Mouse (Mus musculus): ENCODE measurements at regions not wholly inside any gene's neighbourhood (a gene's known extent, or its start where the extent isn't known, plus 50 kb on each side); places are given as distances from the start of the nearest gene placed in this dataset.

GRCm38 (mm10) chr5:75446386-75446785 lies 128.3 kb upstream of the Kit start:
- no peak overlapping the region for H3K9ac ChIP-seq (ENCODE audit: low read length)
- DNase-seq (ENCODE audit: low spot score) = no peak
- 74% methylated on average over 1 of the region's 1 CpGs for WGBS

DNA sequence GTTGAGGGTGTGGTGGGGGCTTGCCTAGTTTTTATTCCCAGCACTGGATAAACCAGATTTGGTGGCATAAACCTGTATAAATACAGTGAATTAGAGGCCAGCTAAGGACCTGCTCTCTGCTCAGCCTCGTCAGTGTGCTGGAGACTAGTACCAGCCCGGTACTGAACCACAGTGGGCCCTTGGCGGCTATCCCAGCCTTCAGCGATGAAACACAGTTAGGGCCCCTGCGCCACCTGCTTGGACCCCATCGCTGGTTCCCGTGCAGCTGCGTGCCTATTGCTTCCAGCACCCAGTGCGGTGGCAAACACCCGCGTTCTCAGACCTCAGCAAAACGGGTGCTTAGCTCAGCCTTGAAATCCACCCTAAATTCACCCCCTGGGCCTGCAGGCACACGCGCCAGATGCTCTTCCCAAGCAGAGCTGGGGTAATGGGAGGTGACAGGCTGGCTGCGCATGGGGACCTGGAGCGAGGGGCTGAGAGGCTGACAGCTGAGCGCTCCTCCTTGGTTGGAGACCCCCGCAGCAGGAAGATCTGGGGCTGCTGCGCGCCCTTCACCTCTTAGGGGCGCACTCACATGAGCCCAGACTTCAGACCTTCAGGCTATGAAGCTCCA lies 124.7 kb upstream of the Kit start:
- WGBS = 50% methylated on average over 21 of the region's 21 CpGs
- H3K27me3 ChIP-seq (ENCODE audit: control insufficient read depth, insufficient read depth, low read length) = no peaks in the 10 kb centered on the region
- H3K4me2 ChIP-seq (ENCODE audit: low read depth, low read length, severe bottlenecking) = no peak overlapping the region
- DNase-seq (ENCODE audit: low spot score) (no peak), ATAC-seq (replicated peaks; ENCODE audit: low FRiP score) (no peak)
- no peaks in the 10 kb centered on the region for H3K4me1 ChIP-seq (replicated peaks; ENCODE audit: control insufficient read depth, insufficient read depth, low read length)
- no peak overlapping the region for H3K4me3 ChIP-seq (ENCODE audit: low read depth, low read length)
- H3K9me3 ChIP-seq (ENCODE audit: control insufficient read depth, low read length) = no peaks in the 10 kb centered on the region
- H3K27ac ChIP-seq (ENCODE audit: low read depth, low read length) = no peak overlapping the region
- H3K36me3 ChIP-seq (ENCODE audit: control insufficient read depth, insufficient read depth, low read length) = no peaks in the 10 kb centered on the region
- H3K9ac ChIP-seq (ENCODE audit: low read length) = no peak overlapping the region

More at GRCm38 (mm10) chr5:75446386-75446785, 128.3 kb upstream of the Kit start:
- Histone ChIP-seq H3K36me3 (ENCODE audit: control insufficient read depth, insufficient read depth, low read length) (no peaks in the 10 kb centered on the region), H3K4me1 (replicated peaks; ENCODE audit: control insufficient read depth, insufficient read depth, low read length) (no peaks in the 10 kb centered on the region), H3K27me3 (ENCODE audit: control insufficient read depth, insufficient read depth, low read length) (no peaks in the 10 kb centered on the region), H3K4me3 (ENCODE audit: low read depth, low read length) (no peak overlapping the region), H3K27ac (ENCODE audit: low read depth, low read length) (no peak overlapping the region), H3K9me3 (ENCODE audit: control insufficient read depth, low read length) (no peaks in the 10 kb centered on the region), H3K4me2 (ENCODE audit: low read depth, low read length, severe bottlenecking) (no peak overlapping the region)
- no peak for ATAC-seq (replicated peaks; ENCODE audit: low FRiP score)

GRCm38 (mm10) chr5:75450564-75450963 lies 124.2 kb upstream of the Kit start:
- ATAC-seq (replicated peaks; ENCODE audit: low FRiP score) = no peak
- Histone ChIP-seq H3K27ac (ENCODE audit: low read depth, low read length) (no peak overlapping the region), H3K9ac (ENCODE audit: low read length) (no peak overlapping the region), H3K4me3 (ENCODE audit: low read depth, low read length) (no peak overlapping the region), H3K27me3 (ENCODE audit: control insufficient read depth, insufficient read depth, low read length) (no peaks in the 10 kb centered on the region), H3K36me3 (ENCODE audit: control insufficient read depth, insufficient read depth, low read length) (no peaks in the 10 kb centered on the region), H3K9me3 (ENCODE audit: control insufficient read depth, low read length) (no peaks in the 10 kb centered on the region), H3K4me2 (ENCODE audit: low read depth, low read length, severe bottlenecking) (no peak overlapping the region), H3K4me1 (replicated peaks; ENCODE audit: control insufficient read depth, insufficient read depth, low read length) (no peaks in the 10 kb centered on the region)
- no peak for DNase-seq (ENCODE audit: low spot score)
- 54% methylated on average over 9 of the region's 9 CpGs for WGBS

DNA sequence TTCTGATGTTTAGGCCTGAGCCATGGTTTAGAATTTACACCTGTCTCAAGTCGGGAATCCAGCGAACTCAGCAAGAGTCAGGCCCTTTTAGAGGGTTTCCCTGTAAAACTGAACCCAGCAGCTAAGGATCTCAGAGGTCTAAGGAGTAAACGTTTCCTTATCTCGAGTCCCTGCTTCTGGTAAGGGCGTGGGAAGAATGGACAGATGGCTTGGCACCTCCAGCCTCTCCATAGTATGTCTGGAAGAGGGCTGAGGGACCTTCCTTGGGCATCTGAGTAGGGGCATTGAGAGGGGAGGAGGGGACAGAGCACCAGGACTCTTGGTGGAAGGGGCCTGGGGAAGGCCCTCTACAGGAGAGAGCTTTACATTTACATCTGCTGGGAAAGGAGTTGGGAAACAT lies 123.6 kb upstream of the Kit start:
- no peak overlapping the region for H3K4me3 ChIP-seq (ENCODE audit: low read depth, low read length)
- no peak overlapping the region for H3K9ac ChIP-seq (ENCODE audit: low read length)
- no peaks in the 10 kb centered on the region for H3K4me1 ChIP-seq (replicated peaks; ENCODE audit: control insufficient read depth, insufficient read depth, low read length)
- H3K36me3 ChIP-seq (ENCODE audit: control insufficient read depth, insufficient read depth, low read length) = no peaks in the 10 kb centered on the region
- no peak for ATAC-seq (replicated peaks; ENCODE audit: low FRiP score)
- DNase-seq (ENCODE audit: low spot score) = no peak
- H3K4me2 ChIP-seq (ENCODE audit: low read depth, low read length, severe bottlenecking) = no peak overlapping the region
- no peaks in the 10 kb centered on the region for H3K9me3 ChIP-seq (ENCODE audit: control insufficient read depth, low read length)
- H3K27me3 ChIP-seq (ENCODE audit: control insufficient read depth, insufficient read depth, low read length) = no peaks in the 10 kb centered on the region
- H3K27ac ChIP-seq (ENCODE audit: low read depth, low read length) = no peak overlapping the region
- WGBS = 57% methylated on average over 5 of the region's 5 CpGs

DNA sequence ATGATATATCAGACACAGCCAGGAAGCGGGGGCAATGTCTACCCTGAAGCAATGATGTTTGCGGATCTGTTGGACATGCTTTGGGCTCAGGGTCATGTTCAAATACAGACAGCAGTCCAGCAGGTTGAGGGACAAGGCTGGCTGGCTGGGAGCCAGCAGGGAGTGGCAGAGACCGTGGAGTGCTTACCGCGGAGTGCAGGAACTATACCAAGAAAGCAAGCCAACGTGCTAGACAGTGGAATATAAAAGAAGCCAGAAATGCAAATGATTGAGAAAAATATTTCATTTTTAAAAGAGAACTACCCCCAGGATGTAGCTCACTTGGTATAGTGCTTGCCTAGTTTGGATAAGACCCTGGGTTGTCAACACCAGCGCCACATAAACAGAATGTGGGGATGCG lies 123.0 kb upstream of the Kit start:
- DNase-seq (ENCODE audit: low spot score) = no peak
- no peak for ATAC-seq (replicated peaks; ENCODE audit: low FRiP score)

GRCm38 (mm10) chr5:75453757-75454390 lies 120.8 kb upstream of the Kit start:
- ATAC-seq (replicated peaks; ENCODE audit: low FRiP score) (no peak), DNase-seq (ENCODE audit: low spot score) (no peak)

More for the DNA sequence above, 123.0 kb upstream of the Kit start:
- no peak overlapping the region for H3K27ac ChIP-seq (ENCODE audit: low read depth, low read length)
- H3K4me3 ChIP-seq (ENCODE audit: low read depth, low read length) = no peak overlapping the region
- H3K36me3 ChIP-seq (ENCODE audit: control insufficient read depth, insufficient read depth, low read length) = no peaks in the 10 kb centered on the region
- no peaks in the 10 kb centered on the region for H3K4me1 ChIP-seq (replicated peaks; ENCODE audit: control insufficient read depth, insufficient read depth, low read length)
- 88% methylated on average over 8 of the region's 8 CpGs for WGBS
- H3K9ac ChIP-seq (ENCODE audit: low read length) = no peak overlapping the region
- no peak overlapping the region for H3K4me2 ChIP-seq (ENCODE audit: low read depth, low read length, severe bottlenecking)
- no peaks in the 10 kb centered on the region for H3K9me3 ChIP-seq (ENCODE audit: control insufficient read depth, low read length)
- H3K27me3 ChIP-seq (ENCODE audit: control insufficient read depth, insufficient read depth, low read length) = no peaks in the 10 kb centered on the region

GRCm38 (mm10) chr5:75454961-75455541 lies 119.7 kb upstream of the Kit start:
- Histone ChIP-seq H3K36me3 (ENCODE audit: control insufficient read depth, insufficient read depth, low read length) (no peaks in the 10 kb centered on the region), H3K9ac (ENCODE audit: low read length) (no peak overlapping the region), H3K4me3 (ENCODE audit: low read depth, low read length) (no peak overlapping the region), H3K4me2 (ENCODE audit: low read depth, low read length, severe bottlenecking) (no peak overlapping the region), H3K27ac (ENCODE audit: low read depth, low read length) (no peak overlapping the region), H3K9me3 (ENCODE audit: control insufficient read depth, low read length) (no peaks in the 10 kb centered on the region), H3K27me3 (ENCODE audit: control insufficient read depth, insufficient read depth, low read length) (no peaks in the 10 kb centered on the region), H3K4me1 (replicated peaks; ENCODE audit: control insufficient read depth, insufficient read depth, low read length) (no peaks in the 10 kb centered on the region)
- no peak for ATAC-seq (replicated peaks; ENCODE audit: low FRiP score)
- WGBS = 69% methylated on average over 16 of the region's 16 CpGs
- DNase-seq (ENCODE audit: low spot score) = no peak

More at GRCm38 (mm10) chr5:75453757-75454390, 120.8 kb upstream of the Kit start:
- H3K27me3 ChIP-seq (ENCODE audit: control insufficient read depth, insufficient read depth, low read length) = no peaks in the 10 kb centered on the region
- 85% methylated on average over 9 of the region's 9 CpGs for WGBS
- H3K4me3 ChIP-seq (ENCODE audit: low read depth, low read length) = no peak overlapping the region
- no peak overlapping the region for H3K27ac ChIP-seq (ENCODE audit: low read depth, low read length)
- H3K4me1 ChIP-seq (replicated peaks; ENCODE audit: control insufficient read depth, insufficient read depth, low read length) = no peaks in the 10 kb centered on the region
- H3K36me3 ChIP-seq (ENCODE audit: control insufficient read depth, insufficient read depth, low read length) = no peaks in the 10 kb centered on the region
- no peak overlapping the region for H3K9ac ChIP-seq (ENCODE audit: low read length)
- no peaks in the 10 kb centered on the region for H3K9me3 ChIP-seq (ENCODE audit: control insufficient read depth, low read length)
- no peak overlapping the region for H3K4me2 ChIP-seq (ENCODE audit: low read depth, low read length, severe bottlenecking)

GRCm38 (mm10) chr5:75457403-75457802 lies 117.3 kb upstream of the Kit start:
- H3K36me3 ChIP-seq (ENCODE audit: control insufficient read depth, insufficient read depth, low read length) = no peaks in the 10 kb centered on the region
- no peak overlapping the region for H3K9ac ChIP-seq (ENCODE audit: low read length)
- ATAC-seq (replicated peaks; ENCODE audit: low FRiP score) (no peak), DNase-seq (ENCODE audit: low spot score) (no peak)
- no peak overlapping the region for H3K4me3 ChIP-seq (ENCODE audit: low read depth, low read length)
- H3K4me2 ChIP-seq (ENCODE audit: low read depth, low read length, severe bottlenecking) = no peak overlapping the region
- no peaks in the 10 kb centered on the region for H3K27me3 ChIP-seq (ENCODE audit: control insufficient read depth, insufficient read depth, low read length)
- no peak overlapping the region for H3K27ac ChIP-seq (ENCODE audit: low read depth, low read length)
- no peaks in the 10 kb centered on the region for H3K4me1 ChIP-seq (replicated peaks; ENCODE audit: control insufficient read depth, insufficient read depth, low read length)
- WGBS = 88% methylated on average over 6 of the region's 6 CpGs
- H3K9me3 ChIP-seq (ENCODE audit: control insufficient read depth, low read length) = no peaks in the 10 kb centered on the region

DNA sequence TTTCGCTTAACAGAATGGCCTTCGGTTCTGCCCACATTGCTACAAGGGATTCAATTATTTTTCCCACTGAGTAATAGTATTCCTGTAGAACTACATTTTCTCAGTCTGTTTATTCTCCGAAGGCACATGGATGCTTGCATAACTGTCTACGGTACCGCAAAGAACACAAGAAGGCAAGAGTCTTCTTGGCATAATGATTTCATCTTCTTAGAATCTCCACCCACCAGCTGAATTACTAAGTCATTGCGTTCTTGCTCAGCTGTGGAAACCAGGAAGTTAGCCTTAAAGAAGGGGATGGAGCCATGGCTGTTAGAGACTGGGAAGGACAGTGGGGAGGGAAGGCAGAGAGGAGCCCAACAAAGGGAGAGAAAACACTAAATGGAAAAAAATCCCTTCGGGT lies 116.4 kb upstream of the Kit start:
- H3K4me1 ChIP-seq (replicated peaks; ENCODE audit: control insufficient read depth, insufficient read depth, low read length) = no peaks in the 10 kb centered on the region
- no peaks in the 10 kb centered on the region for H3K9me3 ChIP-seq (ENCODE audit: control insufficient read depth, low read length)
- no peak overlapping the region for H3K4me3 ChIP-seq (ENCODE audit: low read depth, low read length)
- ATAC-seq (replicated peaks; ENCODE audit: low FRiP score) (no peak), DNase-seq (ENCODE audit: low spot score) (no peak)
- no peaks in the 10 kb centered on the region for H3K27me3 ChIP-seq (ENCODE audit: control insufficient read depth, insufficient read depth, low read length)
- H3K27ac ChIP-seq (ENCODE audit: low read depth, low read length) = no peak overlapping the region
- 92% methylated on average over 7 of the region's 7 CpGs for WGBS
- H3K4me2 ChIP-seq (ENCODE audit: low read depth, low read length, severe bottlenecking) = no peak overlapping the region
- no peak overlapping the region for H3K9ac ChIP-seq (ENCODE audit: low read length)
- no peaks in the 10 kb centered on the region for H3K36me3 ChIP-seq (ENCODE audit: control insufficient read depth, insufficient read depth, low read length)

Data from forebrain, embryonic 11.5 days (tissue).